Mouse (Mus musculus): ENCODE measurements around the gene Mmp28. TPM values are rescaled to one million over a fixed set of nuclear protein-coding genes. Genes with fewer than 3 reads are reported as not detected.

Gene Mmp28
- polyA plus RNA-seq, 1 experiment from 2014 or later, result 2.6 TPM

DNA sequence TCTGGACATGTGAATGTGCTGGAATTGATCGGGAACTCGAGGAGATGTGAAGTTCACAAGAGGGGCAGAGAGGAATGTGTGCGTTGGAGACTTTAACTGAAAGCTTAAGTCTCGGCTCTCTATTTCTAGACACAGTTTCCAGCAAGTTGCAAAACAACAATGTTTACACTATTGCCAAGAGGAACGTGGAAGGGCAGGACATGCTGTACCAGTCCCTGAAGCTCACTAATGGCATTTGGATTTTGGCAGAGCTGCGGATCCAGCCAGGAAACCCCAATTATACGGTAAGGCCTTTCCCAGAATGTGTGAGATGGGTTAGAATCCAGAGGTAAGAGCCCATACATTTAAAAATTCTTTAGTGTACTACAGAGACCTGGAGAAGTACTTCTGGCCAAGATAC, 65.2 kb downstream of the Mmp28 start:
- 89% methylated on average over 7 of the region's 7 CpGs for WGBS

DNA sequence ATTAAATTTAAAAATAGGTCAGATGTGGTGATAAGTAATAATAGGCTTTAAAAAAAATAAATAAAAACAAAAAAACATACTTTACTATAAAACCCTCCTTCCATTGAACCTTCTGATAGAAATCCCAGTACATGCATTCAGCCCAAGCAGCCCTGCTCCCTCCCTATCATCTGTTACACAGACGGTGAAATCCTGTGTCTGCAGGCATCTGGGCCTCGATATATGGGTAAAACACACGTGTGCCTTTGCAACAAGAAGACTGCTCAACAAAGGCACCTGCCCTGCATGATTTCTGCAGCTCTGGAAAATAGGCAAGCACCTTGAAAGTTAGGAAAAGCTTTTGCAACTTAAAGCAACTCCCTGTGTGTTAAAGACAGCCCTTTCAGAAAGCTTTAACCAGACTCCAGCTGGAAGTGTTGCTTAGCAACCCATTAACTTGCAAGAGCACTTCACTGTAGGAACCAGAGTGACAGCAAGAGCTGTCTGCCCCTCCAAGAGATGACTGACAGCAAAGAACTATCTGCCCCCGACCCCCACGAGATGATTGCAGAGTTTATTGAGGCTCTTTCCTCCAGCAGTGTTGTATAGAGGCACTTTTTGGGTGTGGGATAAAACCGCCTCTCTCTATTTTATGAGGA, 68.0 kb downstream of the Mmp28 start:
- no peaks in the 10 kb centered on the region for H3K9me3 ChIP-seq
- no peak for ATAC-seq (ENCODE audit: insufficient number of reproducible peaks, insufficient read depth, low FRiP score, low TSS enrichment, low read depth)
- H3K27ac ChIP-seq, result no peak overlapping the region
- H3K27me3 ChIP-seq, result no peaks in the 10 kb centered on the region
- no peaks in the 10 kb centered on the region for H3K4me1 ChIP-seq
- no peak overlapping the region for H3K4me2 ChIP-seq
- no peak overlapping the region for H3K9ac ChIP-seq
- 44% methylated on average over 6 of the region's 6 CpGs for WGBS
- H3K36me3 ChIP-seq, result peaks cover 64% of the 10 kb centered on the region
- H3K4me3 ChIP-seq, result no peak overlapping the region

More for the DNA sequence above, 65.2 kb downstream of the Mmp28 start:
- H3K9me3 ChIP-seq, result no peaks in the 10 kb centered on the region
- no peak overlapping the region for H3K9ac ChIP-seq
- ATAC-seq (ENCODE audit: insufficient number of reproducible peaks, insufficient read depth, low FRiP score, low TSS enrichment, low read depth), result no peak
- peaks cover 50% of the 10 kb centered on the region for H3K36me3 ChIP-seq
- H3K4me1 ChIP-seq, result no peaks in the 10 kb centered on the region
- H3K27ac ChIP-seq, result no peak overlapping the region
- no peak overlapping the region for H3K4me2 ChIP-seq
- no peak overlapping the region for H3K4me3 ChIP-seq
- H3K27me3 ChIP-seq, result no peaks in the 10 kb centered on the region

DNA sequence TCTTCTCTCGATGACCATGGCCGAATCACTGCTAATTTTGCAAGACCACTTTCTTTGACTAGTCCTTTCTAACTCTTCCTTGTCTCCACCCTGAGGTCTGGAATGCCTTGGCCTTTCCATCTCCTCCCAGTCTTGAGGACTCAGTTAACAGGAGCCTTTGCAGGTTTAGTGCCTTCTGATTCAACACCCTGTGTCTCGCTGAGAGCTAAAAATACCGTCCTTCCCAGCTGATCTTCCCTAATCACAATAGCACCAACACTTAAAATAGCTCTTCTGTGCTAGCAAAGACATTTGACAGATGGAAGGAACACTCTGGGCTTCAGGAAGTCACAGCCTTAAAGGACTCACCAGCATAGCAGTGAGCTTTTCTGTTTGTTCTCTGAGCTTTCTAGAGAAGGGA, 69.8 kb downstream of the Mmp28 start:
- Histone ChIP-seq H3K27ac (no peak overlapping the region), H3K4me3 (no peak overlapping the region), H3K27me3 (no peaks in the 10 kb centered on the region), H3K9me3 (no peaks in the 10 kb centered on the region), H3K9ac (no peak overlapping the region), H3K36me3 (peaks cover 55% of the 10 kb centered on the region), H3K4me2 (no peak overlapping the region), H3K4me1 (no peaks in the 10 kb centered on the region)
- ATAC-seq (ENCODE audit: insufficient number of reproducible peaks, insufficient read depth, low FRiP score, low TSS enrichment, low read depth), result no peak
- WGBS, result 89% methylated on average over 4 of the region's 4 CpGs

Other genes with a start within 250 kb of the Mmp28 start
- 0.21 and 0.51 TPM in 2 replicates for gene Slfn14, start 176.3 kb downstream of the Mmp28 start, polyA plus RNA-seq (2015; fragmentation: Nextera tagmentation; extraction: Ambion mirVana)
- gene Ap2b1, start 164.0 kb downstream of the Mmp28 start, polyA plus RNA-seq (2015; fragmentation: Nextera tagmentation; extraction: Ambion mirVana), result 56.8 and 57.6 TPM in 2 replicates
- gene Pex12, start 160.5 kb downstream of the Mmp28 start, polyA plus RNA-seq (2015; fragmentation: Nextera tagmentation; extraction: Ambion mirVana), result 14.9 and 15.4 TPM in 2 replicates
- 3.5 and 3.9 TPM in 2 replicates for gene Rasl10b, start 53.9 kb downstream of the Mmp28 start, polyA plus RNA-seq (2015; fragmentation: Nextera tagmentation; extraction: Ambion mirVana)
- gene Gas2l2, start 33.6 kb downstream of the Mmp28 start, polyA plus RNA-seq (2015; fragmentation: Nextera tagmentation; extraction: Ambion mirVana), result 0.07 TPM in 1 of 2 replicates, not detected in the other
- gene 1700020L24Rik, start 25.4 kb downstream of the Mmp28 start, polyA plus RNA-seq (2015; fragmentation: Nextera tagmentation; extraction: Ambion mirVana), result 0.32 and 0.76 TPM in 2 replicates
- gene Taf15, start 10.0 kb upstream of the Mmp28 start, polyA plus RNA-seq (2015; fragmentation: Nextera tagmentation; extraction: Ambion mirVana), result 17.9 and 21.9 TPM in 2 replicates
- not detected in 2 replicates for gene Heatr9, start 59.1 kb upstream of the Mmp28 start, polyA plus RNA-seq (2015; fragmentation: Nextera tagmentation; extraction: Ambion mirVana)
- gene Ccl5, start 67.4 kb upstream of the Mmp28 start, polyA plus RNA-seq (2015; fragmentation: Nextera tagmentation; extraction: Ambion mirVana), result 0.56 TPM in 1 of 2 replicates, not detected in the other
- 1.9 and 3.6 TPM in 2 replicates for gene Ccl9, start 115.6 kb upstream of the Mmp28 start, polyA plus RNA-seq (2015; fragmentation: Nextera tagmentation; extraction: Ambion mirVana)
- gene Ccl6, start 130.0 kb upstream of the Mmp28 start, polyA plus RNA-seq (2015; fragmentation: Nextera tagmentation; extraction: Ambion mirVana), result 0.35 and 1.6 TPM in 2 replicates
- not detected in 2 replicates for gene Rpl9-ps1, start 182.6 kb upstream of the Mmp28 start, polyA plus RNA-seq (2015; fragmentation: Nextera tagmentation; extraction: Ambion mirVana)
- 0.38 TPM in 1 of 2 replicates, not detected in the other for gene Ccl3, start 186.3 kb upstream of the Mmp28 start, polyA plus RNA-seq (2015; fragmentation: Nextera tagmentation; extraction: Ambion mirVana)
- gene Ccl4, start 199.5 kb upstream of the Mmp28 start, polyA plus RNA-seq (2015; fragmentation: Nextera tagmentation; extraction: Ambion mirVana), result 0.43 and 0.45 TPM in 2 replicates
- 0.58 TPM in 1 of 2 replicates, not detected in the other for gene Wfdc17, start 240.9 kb upstream of the Mmp28 start, polyA plus RNA-seq (2015; fragmentation: Nextera tagmentation; extraction: Ambion mirVana)
- 1.5 TPM in 1 of 2 replicates, not detected in the other for gene Wfdc18, start 245.9 kb upstream of the Mmp28 start, polyA plus RNA-seq (2015; fragmentation: Nextera tagmentation; extraction: Ambion mirVana)